Mouse (Mus musculus) induced T-regulatory cell, adult 2 months (primary cell): ENCODE measurements at regions not wholly inside any gene's neighbourhood (a gene's known extent, or its start where the extent isn't known, plus 50 kb on each side); places are given as distances from the start of the nearest gene placed in this dataset.

ENCODE experiments used
- DNase-seq: peaks from one replicate; pipeline ENCODE4 v3.0.0-alpha.2; 2012; ENCODE audit warnings: low read depth

GRCm38 (mm10) chr6:141141016-141141415, 108.1 kb upstream of the Pde3a start:
- DNase-seq, result no peak

- DNase-seq, result no peak
These were observed 100.5 kb upstream of the Pde3a start for GRCm38 (mm10) chr6:141148417-141149169.

GRCm38 (mm10) chr6:141149170-141149917, 99.7 kb upstream of the Pde3a start:
- DNase-seq, result no peak

DNA sequence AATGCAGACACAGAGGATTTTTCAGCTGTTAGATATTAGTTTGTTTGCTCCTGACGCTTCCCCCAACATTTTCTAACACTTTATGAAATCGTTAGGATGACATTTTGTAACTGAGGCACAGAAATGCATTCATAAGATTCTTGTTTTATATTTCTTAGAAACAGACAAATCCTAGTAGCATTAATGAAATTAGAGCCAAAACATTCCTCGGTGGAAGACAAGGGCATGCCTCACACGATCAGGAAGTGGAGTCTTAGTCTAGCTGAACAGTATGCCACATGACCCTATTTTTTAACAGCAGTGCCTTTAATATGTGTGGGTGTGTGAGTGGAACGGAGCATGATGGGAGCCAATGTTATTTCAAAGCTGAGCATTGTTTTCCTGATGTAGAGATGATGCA, 89.7 kb upstream of the Pde3a start:
- DNase-seq, result no peak

DNA sequence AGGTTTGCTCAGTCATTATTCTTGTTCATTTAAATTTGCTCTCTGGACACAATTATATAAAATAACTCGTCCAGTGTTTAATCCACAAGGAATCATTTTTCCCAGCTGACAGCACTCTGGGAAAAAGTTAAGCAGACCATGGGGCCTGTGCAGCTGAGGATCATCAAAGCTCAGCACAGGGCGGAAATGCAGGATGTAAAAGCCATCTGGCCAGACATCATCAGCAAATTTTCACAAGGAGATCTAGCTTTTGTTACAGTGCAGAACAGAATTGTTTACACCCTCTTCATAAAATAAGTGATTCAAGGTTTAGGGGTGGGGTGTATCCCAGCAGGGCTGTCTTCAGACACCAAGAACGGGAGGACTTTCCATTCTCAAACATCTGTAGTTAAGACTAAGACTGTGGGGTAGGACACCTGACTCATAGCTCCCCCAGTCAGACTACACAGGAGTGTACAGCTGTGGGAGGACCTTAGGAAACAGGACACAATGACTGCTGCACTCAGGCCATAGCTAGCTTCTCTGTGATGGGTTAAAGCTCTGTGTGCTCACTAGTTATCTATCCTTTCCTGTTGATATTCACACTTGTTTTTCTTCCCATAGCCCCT, 87.3 kb upstream of the Pde3a start:
- DNase-seq, result no peak

- no peak for DNase-seq
These were observed 81.8 kb upstream of the Pde3a start for GRCm38 (mm10) chr6:141167270-141167669.

DNA sequence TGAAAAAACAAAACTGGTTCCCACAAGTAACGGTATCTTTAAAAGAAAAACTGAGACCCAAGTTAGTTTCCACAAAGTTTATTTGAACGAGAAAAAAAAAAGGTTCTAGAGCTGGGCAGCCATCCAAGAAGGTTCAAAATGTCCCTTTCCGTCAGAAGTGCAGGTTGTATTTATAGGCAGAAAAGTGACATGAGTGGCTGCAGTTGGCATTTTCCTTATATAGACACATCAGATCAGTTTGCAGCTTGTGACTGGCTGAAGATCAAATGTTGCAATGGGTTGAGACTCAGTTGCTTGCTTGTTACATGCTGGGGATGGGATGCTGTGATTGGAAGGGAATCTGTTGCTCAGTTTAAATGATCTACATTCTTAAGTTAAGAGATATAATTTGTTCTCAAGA, 80.7 kb upstream of the Pde3a start:
- no peak for DNase-seq

DNA sequence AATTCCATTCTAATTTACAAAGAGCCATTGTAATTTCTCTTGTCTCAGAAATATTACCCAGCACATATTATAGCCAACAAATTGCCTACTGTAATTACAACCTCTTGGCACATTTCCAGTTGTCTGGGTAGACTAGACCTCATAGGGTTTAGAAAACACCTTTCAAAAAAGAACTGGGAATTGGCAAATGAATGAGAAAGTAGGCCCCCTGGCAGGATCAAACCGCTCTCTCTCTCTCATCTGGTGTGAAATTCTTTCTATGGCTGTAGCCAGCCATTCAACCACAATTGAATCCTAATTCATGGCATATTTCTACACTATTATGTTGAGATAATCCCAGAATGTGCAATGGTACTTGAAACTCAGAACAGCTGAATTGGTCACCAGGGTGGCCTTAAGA, 65.3 kb upstream of the Pde3a start:
- DNase-seq, result no peak

DNA sequence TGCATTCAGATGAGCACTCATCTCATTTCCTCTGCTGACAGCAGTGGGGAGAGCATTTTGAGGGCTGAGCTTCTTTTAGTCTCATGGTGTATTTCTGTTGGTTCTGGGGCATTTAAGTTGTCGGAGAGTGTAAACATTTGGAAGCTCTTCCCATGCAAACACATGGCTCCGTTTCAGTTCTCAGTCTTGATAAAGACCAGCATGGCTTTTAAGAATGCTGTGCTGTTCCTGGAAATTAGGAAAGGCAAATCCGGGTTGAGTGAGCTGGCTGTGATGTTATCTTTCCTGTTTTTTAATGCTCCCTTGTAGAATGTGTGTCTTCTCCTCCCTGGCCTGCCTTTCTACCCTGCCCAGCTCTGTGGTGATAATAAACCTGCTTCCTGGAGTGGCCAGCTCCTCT, 61.0 kb upstream of the Pde3a start:
- DNase-seq, result no peak

GRCm38 (mm10) chr6:141189093-141189492, 60.0 kb upstream of the Pde3a start:
- no peak for DNase-seq

GRCm38 (mm10) chr6:141189701-141190100, 59.4 kb upstream of the Pde3a start:
- no peak for DNase-seq

GRCm38 (mm10) chr6:141190383-141190782, 58.7 kb upstream of the Pde3a start:
- no peak for DNase-seq

DNA sequence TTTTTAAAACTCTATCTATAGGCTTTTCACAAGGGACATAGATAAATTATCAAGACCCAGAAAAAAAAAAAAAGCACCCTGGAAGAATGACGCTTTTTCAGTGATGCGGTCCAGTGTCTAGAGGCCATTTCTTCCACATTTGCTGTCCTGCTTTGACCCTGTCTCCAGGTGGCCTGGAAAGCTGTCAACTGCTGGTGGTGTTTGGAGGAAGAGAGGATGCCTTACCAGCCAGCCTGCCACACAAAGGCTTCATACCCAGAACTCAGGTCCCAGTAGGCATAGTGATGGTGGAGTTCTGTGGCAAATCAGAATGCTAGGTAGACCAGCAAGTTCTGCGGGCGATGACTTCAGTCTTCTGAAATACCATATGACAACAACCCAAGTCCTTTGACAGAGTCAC, 51.6 kb upstream of the Pde3a start:
- DNase-seq, result no peak
